Mouse (Mus musculus) stomach, postnatal 0 days (tissue): Measurements from ENCODE around the gene Mpnd.

Experiments
- CTCF ChIP-seq: IDR thresholded peaks from 2 replicates; pipeline ENCODE4 v1.5.1; 2016; ENCODE audit warnings: antibody characterized with exemption, low read depth, mild to moderate bottlenecking, moderate library complexity
- EP300 ChIP-seq: optimal IDR thresholded peaks from 2 replicates; pipeline ENCODE3; 2016; ENCODE audit warnings: antibody characterized with exemption

GRCm38 (mm10) chr17:56035216-56035615 is 29.7 kb downstream of the Mpnd start:
- no peak for TF ChIP-seq EP300
- no peak for TF ChIP-seq CTCF
